Mouse (Mus musculus): ENCODE results near the gene Tymp. TPM values are rescaled to one million over a fixed set of nuclear protein-coding genes. Genes with fewer than 3 reads are reported as not detected.

Tymp gene
- total RNA-seq (2014; rRNA removed) (4.6 and 7.0 TPM in 2 replicates), polyA plus RNA-seq (2015; fragmentation: Nextera tagmentation; extraction: Ambion mirVana) (3.1 and 3.6 TPM in 2 replicates)

DNA sequence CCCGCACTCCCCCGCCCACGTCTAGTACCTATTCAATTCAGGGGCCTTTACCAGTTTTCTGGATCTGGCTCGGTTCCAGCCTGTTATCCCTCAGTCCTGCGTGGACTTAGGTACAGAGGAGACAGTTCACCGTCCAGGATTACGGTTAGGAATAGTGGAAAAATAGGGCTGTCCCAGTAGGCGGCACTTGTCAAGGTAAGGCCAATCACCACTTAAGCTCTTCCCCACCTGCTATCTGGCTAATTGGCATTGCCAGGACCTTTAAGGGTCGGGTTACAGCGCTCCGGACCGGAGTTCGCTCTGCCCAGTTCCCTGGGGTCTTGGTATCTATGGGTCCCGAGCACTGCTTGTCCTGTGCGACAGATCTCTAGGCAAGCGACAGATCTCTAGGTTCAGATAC lies at the start of gene Tymp:
Gene Tymp (minus strand): TSS at position 83 of the 400 bp plus-strand sequence.
- Histone ChIP-seq H3K27me3 (ENCODE audit: insufficient read depth, low read length) (peaks cover 32% of the 10 kb centered on the region), H3K4me1 (ENCODE audit: insufficient read depth, low read length) (peaks cover 16% of the 10 kb centered on the region), H3K9me3 (ENCODE audit: low read length) (no peaks in the 10 kb centered on the region), H3K27ac (ENCODE audit: low read depth, low read length) (no peak within 1 kb of the TSS), H3K9ac (replicated peaks; ENCODE audit: low read length, poor library complexity, severe bottlenecking) (no peak within 1 kb of the TSS), H3K4me2 (ENCODE audit: low read depth, low read length, poor library complexity, severe bottlenecking) (no peak within 1 kb of the TSS), H3K36me3 (ENCODE audit: insufficient read depth, low read length) (peaks cover 6% of the 10 kb centered on the region), H3K4me3 (ENCODE audit: low read depth, low read length) (0 out of 2 replicates have a peak within 1 kb of the TSS, but pooled peaks have one; percentile 5)
- ATAC-seq (ENCODE audit: low FRiP score) (no peak), DNase-seq (ENCODE audit: low spot score) (no peak)
- 29% methylated on average over 16 of the region's 16 CpGs for WGBS
- TF ChIP-seq CTCF (IDR thresholded peaks at IDR 0.05) = no peak

DNA sequence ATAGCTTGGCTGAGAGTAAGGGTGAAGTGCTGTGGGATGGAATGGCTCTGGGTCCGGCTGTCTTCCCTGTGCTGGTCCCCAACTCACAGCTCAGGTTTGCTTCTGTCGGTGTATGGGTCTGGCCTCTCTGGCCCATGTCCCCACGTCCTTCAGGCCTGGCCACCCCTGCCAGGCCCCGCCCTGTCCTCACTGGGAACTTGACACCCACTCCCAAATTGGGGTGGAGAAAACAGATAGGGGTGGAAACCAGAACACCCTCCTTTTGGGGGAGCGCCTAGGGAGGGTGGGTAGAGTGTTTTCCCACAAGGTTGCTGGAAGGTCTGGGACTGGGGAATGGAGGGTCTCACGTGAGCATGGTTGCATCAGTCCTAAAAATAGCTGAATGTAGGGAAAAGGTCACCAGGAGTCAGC lies 48.9 kb upstream of the Tymp start, which contains the start of gene Cpt1b:
Gene Cpt1b (minus strand): TSS at position 153 of the 411 bp plus-strand sequence.
- DNase-seq (ENCODE audit: low spot score) (no peak), ATAC-seq (ENCODE audit: low FRiP score) (no peak)
- no peak within 1 kb of the TSS for H3K27ac ChIP-seq (ENCODE audit: low read depth, low read length)
- H3K9me3 ChIP-seq (ENCODE audit: low read length) = no peaks in the 10 kb centered on the region
- peaks cover 24% of the 10 kb centered on the region for H3K36me3 ChIP-seq (ENCODE audit: insufficient read depth, low read length)
- WGBS = 40% methylated on average over 6 of the region's 6 CpGs
- TF ChIP-seq CTCF (IDR thresholded peaks at IDR 0.05) = no peak
- H3K4me3 ChIP-seq (ENCODE audit: low read depth, low read length) = no peak within 1 kb of the TSS
- no peak within 1 kb of the TSS for H3K4me2 ChIP-seq (ENCODE audit: low read depth, low read length, poor library complexity, severe bottlenecking)
- H3K27me3 ChIP-seq (ENCODE audit: insufficient read depth, low read length) = no peaks in the 10 kb centered on the region
- no peak within 1 kb of the TSS for H3K9ac ChIP-seq (replicated peaks; ENCODE audit: low read length, poor library complexity, severe bottlenecking)
- no peaks in the 10 kb centered on the region for H3K4me1 ChIP-seq (ENCODE audit: insufficient read depth, low read length)

DNA sequence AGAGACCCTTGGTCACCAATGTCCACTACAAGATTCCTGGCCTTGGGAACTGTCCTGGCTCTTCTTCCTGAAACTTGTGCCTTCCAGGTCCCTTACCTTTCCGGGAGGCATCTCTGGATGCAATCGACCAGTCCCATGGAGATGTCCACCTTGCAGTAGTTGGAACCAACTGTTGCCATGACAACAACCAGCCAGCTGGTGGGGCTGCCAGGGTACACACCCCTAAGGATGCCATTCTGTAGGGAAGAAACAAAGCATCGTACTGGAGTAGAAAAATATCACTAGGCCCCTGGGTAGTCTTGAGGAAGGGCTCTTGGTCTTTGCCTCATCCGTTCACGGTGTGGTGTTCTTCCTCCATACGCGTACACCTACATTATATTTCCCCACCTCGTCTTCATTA lies 47.8 kb upstream of the Tymp start:
- no peak for TF ChIP-seq CTCF (IDR thresholded peaks at IDR 0.05)
- no peak overlapping the region for H3K27ac ChIP-seq (ENCODE audit: low read depth, low read length)
- ATAC-seq (ENCODE audit: low FRiP score) (no peak), DNase-seq (ENCODE audit: low spot score) (no peak)
- WGBS = 82% methylated on average over 8 of the region's 8 CpGs
- H3K4me3 ChIP-seq (ENCODE audit: low read depth, low read length) = no peak overlapping the region
- H3K36me3 ChIP-seq (ENCODE audit: insufficient read depth, low read length) = peaks cover 27% of the 10 kb centered on the region
- H3K9me3 ChIP-seq (ENCODE audit: low read length) = no peaks in the 10 kb centered on the region
- no peaks in the 10 kb centered on the region for H3K4me1 ChIP-seq (ENCODE audit: insufficient read depth, low read length)
- no peak overlapping the region for H3K9ac ChIP-seq (replicated peaks; ENCODE audit: low read length, poor library complexity, severe bottlenecking)
- no peak overlapping the region for H3K4me2 ChIP-seq (ENCODE audit: low read depth, low read length, poor library complexity, severe bottlenecking)
- no peaks in the 10 kb centered on the region for H3K27me3 ChIP-seq (ENCODE audit: insufficient read depth, low read length)

DNA sequence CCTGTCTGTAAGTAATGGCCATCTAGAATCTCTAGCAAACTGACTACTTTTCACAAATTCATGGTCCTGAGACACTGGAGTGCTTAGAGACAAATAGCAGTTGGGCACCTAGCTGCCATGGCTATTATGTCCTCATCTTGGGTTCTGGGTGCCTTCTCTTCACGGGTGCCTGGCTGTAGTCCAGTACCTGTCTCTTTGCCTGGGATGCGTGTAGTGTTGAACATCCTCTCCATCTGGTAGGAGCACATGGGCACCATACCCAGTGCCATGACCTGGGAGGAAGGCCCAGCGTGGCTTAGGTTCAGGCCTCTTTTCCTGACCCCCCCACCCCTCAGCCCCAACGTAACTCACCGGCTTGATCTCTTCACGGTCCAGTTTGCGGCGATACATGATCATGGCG lies 45.1 kb upstream of the Tymp start:
- DNase-seq (ENCODE audit: low spot score) = no peak
- no peak overlapping the region for H3K4me3 ChIP-seq (ENCODE audit: low read depth, low read length)
- ATAC-seq (ENCODE audit: low FRiP score) = no peak

DNA sequence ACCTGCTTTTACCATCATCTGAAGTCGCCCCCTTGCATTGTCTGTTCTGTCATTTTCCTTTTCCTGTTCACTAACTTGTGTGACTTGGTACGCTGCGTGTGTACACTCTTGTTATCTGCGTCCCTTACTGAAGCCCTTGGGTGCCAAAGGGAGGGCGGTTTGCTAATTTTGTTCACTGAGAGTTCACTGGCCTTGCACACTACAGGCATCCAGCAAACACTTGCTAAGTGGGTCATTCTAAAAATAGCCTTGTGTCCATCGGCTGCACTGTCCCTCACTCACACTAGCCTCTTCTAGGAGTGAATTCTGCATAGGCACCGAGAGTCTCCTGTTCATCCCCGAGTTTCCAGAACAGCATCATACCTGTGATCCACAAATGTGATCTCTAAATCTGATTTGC lies 38.4 kb upstream of the Tymp start:
- no peak for TF ChIP-seq CTCF (IDR thresholded peaks at IDR 0.05)
- peaks cover 30% of the 10 kb centered on the region for H3K36me3 ChIP-seq (ENCODE audit: insufficient read depth, low read length)
- no peaks in the 10 kb centered on the region for H3K4me1 ChIP-seq (ENCODE audit: insufficient read depth, low read length)
- DNase-seq (ENCODE audit: low spot score) (no peak), ATAC-seq (ENCODE audit: low FRiP score) (no peak)
- H3K27ac ChIP-seq (ENCODE audit: low read depth, low read length) = no peak overlapping the region
- no peak overlapping the region for H3K9ac ChIP-seq (replicated peaks; ENCODE audit: low read length, poor library complexity, severe bottlenecking)
- no peaks in the 10 kb centered on the region for H3K9me3 ChIP-seq (ENCODE audit: low read length)
- H3K4me2 ChIP-seq (ENCODE audit: low read depth, low read length, poor library complexity, severe bottlenecking) = no peak overlapping the region
- WGBS = 87% methylated on average over 8 of the region's 8 CpGs
- H3K27me3 ChIP-seq (ENCODE audit: insufficient read depth, low read length) = no peaks in the 10 kb centered on the region
- no peak overlapping the region for H3K4me3 ChIP-seq (ENCODE audit: low read depth, low read length)

More for the DNA sequence above, 45.1 kb upstream of the Tymp start:
- no peaks in the 10 kb centered on the region for H3K4me1 ChIP-seq (ENCODE audit: insufficient read depth, low read length)
- WGBS = 91% methylated on average over 9 of the region's 9 CpGs
- no peak overlapping the region for H3K27ac ChIP-seq (ENCODE audit: low read depth, low read length)
- H3K27me3 ChIP-seq (ENCODE audit: insufficient read depth, low read length) = no peaks in the 10 kb centered on the region
- H3K9me3 ChIP-seq (ENCODE audit: low read length) = no peaks in the 10 kb centered on the region
- peaks cover 42% of the 10 kb centered on the region for H3K36me3 ChIP-seq (ENCODE audit: insufficient read depth, low read length)
- no peak for TF ChIP-seq CTCF (IDR thresholded peaks at IDR 0.05)
- H3K9ac ChIP-seq (replicated peaks; ENCODE audit: low read length, poor library complexity, severe bottlenecking) = no peak overlapping the region
- H3K4me2 ChIP-seq (ENCODE audit: low read depth, low read length, poor library complexity, severe bottlenecking) = no peak overlapping the region

DNA sequence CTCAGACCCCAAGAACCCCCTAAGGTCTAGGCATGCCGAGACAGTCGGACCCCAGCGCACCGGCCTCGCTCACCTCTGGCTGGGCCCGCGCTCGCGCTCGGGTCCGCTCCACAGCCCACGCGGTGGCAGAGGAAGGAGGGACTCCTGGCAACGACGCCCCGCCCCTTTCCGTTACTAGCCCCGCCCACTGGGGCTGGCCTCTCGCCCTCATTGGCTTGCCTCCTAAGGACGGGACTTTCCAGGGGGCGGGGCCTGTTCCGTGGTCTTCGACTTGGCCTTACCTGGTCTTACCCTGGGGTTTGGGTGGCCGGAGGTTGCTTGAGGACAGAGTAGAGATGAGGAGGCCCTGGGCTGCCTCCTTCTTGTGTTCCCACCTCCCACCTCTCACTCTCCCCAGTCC lies 33.3 kb upstream of the Tymp start, which contains the start of gene Syce3:
Gene Syce3 (minus strand): TSS at position 386 of the 400 bp plus-strand sequence.
- Histone ChIP-seq H3K9ac (replicated peaks; ENCODE audit: low read length, poor library complexity, severe bottlenecking) (no peak within 1 kb of the TSS), H3K36me3 (ENCODE audit: insufficient read depth, low read length) (no peaks in the 10 kb centered on the region), H3K4me3 (ENCODE audit: low read depth, low read length) (no peak within 1 kb of the TSS), H3K4me2 (ENCODE audit: low read depth, low read length, poor library complexity, severe bottlenecking) (no peak within 1 kb of the TSS), H3K4me1 (ENCODE audit: insufficient read depth, low read length) (no peaks in the 10 kb centered on the region), H3K27ac (ENCODE audit: low read depth, low read length) (no peak within 1 kb of the TSS), H3K27me3 (ENCODE audit: insufficient read depth, low read length) (no peaks in the 10 kb centered on the region), H3K9me3 (ENCODE audit: low read length) (no peaks in the 10 kb centered on the region)
- DNase-seq (ENCODE audit: low spot score) = no peak
- no peak for ATAC-seq (ENCODE audit: low FRiP score)
- no peak for TF ChIP-seq CTCF (IDR thresholded peaks at IDR 0.05)
- WGBS = 84% methylated on average over 24 of the region's 24 CpGs
